Mouse (Mus musculus): ENCODE data around the gene Coro1a.
"Not testable (repeated sequence)": the region's sequence is repeated elsewhere in the genome, so short reads cannot be mapped to it uniquely, and the experiment has no call there.

Gene Coro1a

DNA sequence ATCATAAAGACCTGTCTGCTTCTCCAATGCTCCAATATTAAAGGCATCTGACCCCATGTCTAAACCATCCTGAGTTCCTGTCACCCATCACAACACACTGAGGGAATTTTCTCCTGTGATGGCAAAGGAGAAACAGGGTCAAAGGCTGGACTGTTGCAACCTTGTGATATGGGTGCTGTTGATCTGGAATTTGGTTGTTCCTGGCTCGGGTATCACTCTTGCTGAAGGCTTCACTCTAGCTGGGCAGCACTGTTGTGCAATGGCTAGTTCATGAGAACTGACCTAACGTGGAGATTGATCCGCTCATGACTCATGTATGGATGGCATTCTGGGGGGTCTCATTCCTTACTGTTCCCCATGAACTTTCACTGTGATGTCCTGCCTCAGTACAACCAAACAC, 18.6 kb downstream of the Coro1a start:
- DNase-seq (ENCODE audit: low read depth, low spot score) = no peak

- not testable (repeated sequence) for DNase-seq (ENCODE audit: low read depth, low spot score)
These were observed 19.4 kb downstream of the Coro1a start for GRCm38 (mm10) chr7:126688156-126688555.

DNA sequence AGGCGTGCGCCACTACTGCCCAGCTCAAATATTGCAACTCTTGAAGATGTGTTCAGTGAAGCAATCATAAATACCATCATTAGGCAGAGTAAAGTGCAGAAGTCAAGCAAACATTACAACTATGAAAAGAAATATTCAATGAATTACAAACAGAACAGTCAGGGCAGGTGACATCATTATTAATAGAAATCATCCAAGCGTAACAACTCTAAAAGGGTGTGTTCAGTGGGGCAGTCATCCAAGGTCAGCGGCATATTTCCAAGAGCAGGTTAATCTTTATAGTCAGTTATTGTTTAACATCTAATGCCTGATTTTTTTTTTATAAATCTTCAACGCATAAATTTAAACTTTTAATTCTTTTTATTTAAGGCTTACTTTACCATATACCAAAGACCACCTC, 26.4 kb downstream of the Coro1a start:
- DNase-seq (ENCODE audit: low read depth, low spot score) = no peak

GRCm38 (mm10) chr7:126679683-126680082, 27.9 kb downstream of the Coro1a start:
- DNase-seq (ENCODE audit: low read depth, low spot score) = no peak

DNA sequence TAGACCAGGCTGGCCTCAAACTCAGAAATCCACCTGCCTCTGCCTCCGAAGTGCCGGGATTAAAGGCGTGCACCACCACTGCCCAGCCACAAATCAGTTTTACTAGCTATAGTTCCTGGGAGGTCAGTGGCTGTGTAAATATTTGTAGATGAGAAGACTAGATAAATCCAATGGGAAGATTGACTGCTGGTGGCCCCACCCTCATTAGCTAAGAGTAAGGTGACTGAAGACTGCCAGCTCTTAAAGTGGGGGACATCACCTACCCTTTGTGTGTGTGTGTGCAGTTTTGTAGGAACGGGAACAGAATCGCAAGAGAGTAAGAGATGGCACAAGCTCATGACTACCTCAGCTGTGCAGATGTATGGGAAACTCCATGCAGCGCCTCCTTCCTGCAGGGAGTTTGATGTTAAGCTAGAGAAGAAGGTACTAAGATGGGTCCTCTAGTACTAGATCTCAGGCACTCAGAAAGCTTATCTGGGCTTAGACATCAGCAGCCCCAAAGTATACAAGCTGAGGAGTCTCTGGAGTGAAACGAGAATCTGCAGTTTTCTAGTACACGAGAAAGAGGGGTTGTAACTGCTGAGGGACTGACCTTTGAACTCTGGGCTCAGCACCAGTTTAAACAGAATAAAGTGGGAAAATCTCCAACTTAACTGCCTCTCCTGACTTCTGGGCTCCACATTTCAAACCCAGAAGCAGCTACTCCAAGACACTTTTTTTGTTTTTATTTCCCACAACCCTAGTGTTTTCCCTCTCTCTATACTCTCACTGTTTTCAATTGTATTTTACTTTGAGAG, 28.8 kb downstream of the Coro1a start:
- DNase-seq (ENCODE audit: low read depth, low spot score) = no peak

DNA sequence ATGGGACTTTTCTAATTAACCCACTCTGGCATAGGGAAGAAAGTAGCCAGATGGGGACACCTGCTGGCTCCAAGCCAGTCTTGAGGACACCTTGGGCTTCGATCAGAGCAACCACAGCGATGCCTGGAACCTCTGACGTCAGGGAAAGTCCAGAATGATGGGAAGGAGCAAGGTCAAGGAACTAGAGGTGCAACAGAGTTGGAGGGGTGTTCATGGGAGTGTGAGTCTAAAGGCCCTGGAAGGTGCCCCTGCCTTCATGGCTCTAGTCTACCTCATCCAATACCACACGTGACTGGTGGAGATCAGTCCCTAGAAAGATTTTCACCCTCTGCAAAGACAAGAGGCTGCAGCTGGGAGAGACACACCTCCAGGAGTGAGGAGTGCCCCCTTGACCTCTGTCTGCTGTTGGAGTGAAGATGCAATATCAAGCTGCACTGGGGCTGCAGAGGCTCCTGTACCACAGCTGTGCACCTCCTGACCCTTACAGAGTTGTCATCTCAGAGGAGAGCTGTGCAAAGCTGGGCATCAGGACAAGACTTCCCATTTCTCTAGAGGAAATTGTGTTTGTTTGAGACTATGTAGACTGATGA, 30.9 kb downstream of the Coro1a start:
- DNase-seq (ENCODE audit: low read depth, low spot score) = no peak

DNA sequence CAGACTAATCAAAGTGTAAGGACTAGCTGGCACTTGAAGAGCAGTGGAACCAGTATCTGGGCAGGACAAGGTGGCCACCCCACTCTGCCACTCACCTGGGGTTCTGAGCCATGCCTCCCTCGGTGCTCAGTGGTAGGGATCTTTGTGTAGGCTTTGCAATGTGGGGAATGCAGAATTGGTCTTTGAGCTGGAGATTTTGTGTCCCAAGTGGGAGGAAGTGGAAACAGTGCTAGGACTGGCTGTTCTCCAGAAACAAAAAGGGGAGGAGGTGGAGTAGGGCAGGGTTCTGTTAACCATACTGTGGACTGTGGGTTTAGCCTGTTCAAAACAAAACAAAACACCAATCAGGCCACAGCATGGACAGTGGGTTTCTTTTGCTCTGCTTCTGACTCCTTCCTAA, 31.4 kb downstream of the Coro1a start, which contains the start of gene Sult1a1:
TSS of gene Sult1a1 (minus strand) at position 226 of the 400 bp plus-strand sequence.
- no peak for DNase-seq (ENCODE audit: low read depth, low spot score)

DNA sequence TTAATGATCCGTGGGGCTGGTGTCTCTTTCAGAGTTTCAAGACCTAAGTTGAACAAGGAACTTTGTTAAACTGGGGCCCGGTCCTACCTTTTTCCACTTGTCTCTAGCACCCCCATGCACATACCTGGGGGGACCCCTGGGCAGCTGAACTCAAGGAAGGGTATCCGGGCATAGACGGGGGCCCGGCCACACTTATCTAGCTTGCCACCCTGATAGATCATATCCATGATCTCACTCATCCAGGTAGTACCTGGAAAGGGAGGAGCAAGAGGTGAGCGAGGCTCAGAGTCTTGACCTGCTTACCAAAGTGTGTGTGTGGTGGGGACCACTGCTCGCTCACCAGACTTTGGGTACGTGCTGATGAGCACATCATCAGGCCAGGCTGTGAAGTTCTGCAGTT, 32.5 kb downstream of the Coro1a start:
- DNase-seq (ENCODE audit: low read depth, low spot score) = no peak

GRCm38 (mm10) chr7:126672111-126672510, 35.5 kb downstream of the Coro1a start:
- DNase-seq (ENCODE audit: low read depth, low spot score) = no peak

- no peak for DNase-seq (ENCODE audit: low read depth, low spot score)
These were observed 37.4 kb downstream of the Coro1a start for GRCm38 (mm10) chr7:126670152-126670551.

GRCm38 (mm10) chr7:126668452-126668851, 39.1 kb downstream of the Coro1a start:
- no peak for DNase-seq (ENCODE audit: low read depth, low spot score)

DNA sequence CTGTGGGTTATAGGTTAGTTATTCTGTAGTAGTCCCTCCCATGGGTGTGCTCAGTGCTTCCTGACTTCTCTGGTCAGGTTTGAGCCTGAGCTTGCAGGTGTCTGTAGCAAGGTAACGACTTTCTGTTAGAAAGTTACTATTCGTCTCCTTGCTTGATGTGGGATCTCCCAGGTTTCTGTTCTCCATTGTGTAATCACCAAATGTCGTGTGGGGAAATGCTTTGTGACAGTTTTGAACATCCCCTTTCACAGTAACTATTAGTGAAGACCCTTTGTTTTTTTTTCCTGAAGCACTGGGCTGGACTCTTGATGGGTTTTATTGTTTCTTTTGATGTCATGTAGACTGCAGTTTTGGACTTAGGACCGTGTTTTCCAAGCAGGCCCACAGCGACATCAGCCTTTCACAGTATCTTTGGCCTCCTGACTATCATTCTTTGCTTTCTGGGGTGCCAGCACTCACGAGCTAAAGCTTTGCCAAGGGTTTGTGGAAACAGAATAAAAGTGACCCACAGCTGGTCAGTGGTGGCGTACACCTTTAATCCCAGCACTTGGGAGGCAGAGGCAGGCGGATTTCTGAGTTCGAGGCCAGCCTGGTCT, 40.0 kb downstream of the Coro1a start:
- DNase-seq (ENCODE audit: low read depth, low spot score) = no peak

DNA sequence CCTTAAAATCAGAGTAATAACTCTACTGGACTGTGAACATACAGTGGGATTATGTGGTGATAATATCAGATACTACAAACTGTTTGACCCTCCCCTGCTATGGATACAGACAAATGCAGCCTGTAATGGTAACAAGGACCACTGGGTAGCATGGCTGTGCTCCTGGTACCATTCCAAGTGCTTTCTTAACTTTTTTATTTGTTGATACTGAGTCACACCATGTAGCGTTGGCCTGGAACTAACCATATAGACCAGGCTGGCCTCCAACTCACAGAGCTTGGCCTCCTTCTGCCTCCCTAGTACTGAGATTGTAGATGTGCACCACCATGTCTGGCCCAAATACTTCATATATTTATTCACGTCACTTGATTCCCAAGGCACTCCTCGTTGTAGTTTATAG, 42.3 kb downstream of the Coro1a start:
- no peak for DNase-seq (ENCODE audit: low read depth, low spot score)

GRCm38 (mm10) chr7:126663646-126664045, 43.9 kb downstream of the Coro1a start:
- DNase-seq (ENCODE audit: low read depth, low spot score) = no peak

DNA sequence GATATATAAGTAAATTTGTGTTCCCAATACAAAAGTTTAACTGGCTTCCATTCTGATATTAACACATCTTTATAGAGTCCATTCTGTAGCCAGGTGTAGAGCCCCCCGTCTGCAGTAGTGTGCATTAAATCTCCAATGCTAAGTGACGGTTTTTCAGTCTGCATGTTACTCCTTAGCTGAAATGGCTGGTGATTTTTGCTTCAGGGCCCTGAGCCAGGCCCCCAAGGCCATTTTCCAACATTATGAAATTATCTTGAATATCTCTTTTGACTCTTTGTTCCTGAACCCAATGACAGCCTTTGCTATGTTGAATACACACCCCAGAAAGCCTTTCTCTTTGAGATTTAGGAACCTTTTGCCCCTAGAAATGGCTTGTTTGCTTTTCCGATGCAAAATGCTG, 47.8 kb downstream of the Coro1a start:
- no peak for DNase-seq (ENCODE audit: low read depth, low spot score)

GRCm38 (mm10) chr7:126657522-126657921, 50.1 kb downstream of the Coro1a start:
- DNase-seq (ENCODE audit: low read depth, low spot score) = no peak

DNA sequence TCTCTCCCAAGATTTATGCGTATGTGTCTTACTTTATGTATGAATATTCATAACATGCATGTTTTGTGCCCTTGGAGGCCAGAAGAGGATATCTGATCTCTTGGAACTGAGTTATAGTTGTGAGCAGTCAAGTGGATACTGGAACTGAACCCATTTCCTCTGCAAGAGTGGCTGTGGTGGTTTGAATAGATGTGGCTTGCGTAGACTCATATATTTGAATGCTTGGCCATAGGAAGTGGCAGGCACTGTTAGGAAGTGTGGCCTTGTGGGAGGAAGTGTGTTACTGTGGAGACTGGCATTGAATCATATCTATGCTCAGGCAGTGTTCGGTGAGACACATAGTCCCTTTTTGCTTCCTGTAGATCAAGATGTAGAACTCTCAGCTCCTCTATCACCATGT, 51.9 kb downstream of the Coro1a start:
- DNase-seq (ENCODE audit: low read depth, low spot score) = no peak

GRCm38 (mm10) chr7:126653991-126654390, 53.6 kb downstream of the Coro1a start:
- DNase-seq (ENCODE audit: low read depth, low spot score) = no peak

- DNase-seq (ENCODE audit: low read depth, low spot score) = no peak
These were observed 56.7 kb downstream of the Coro1a start for GRCm38 (mm10) chr7:126650852-126651251.
